7 mouse cellular contexts compared by ENCODE assay signal in genomic region chr19:32343937-32344737, GRCm38 (mm10). TPM values are rescaled to one million over a fixed set of nuclear protein-coding genes. Genes with fewer than 3 reads are reported as not detected.
DNase-seq lines count a peak whose midpoint lies in the region; ATAC-seq and TF ChIP-seq lines count a peak whose summit lies in the region.

No protein-coding gene starts in this region.

- WGBS in embryonic facial prominence, embryonic 14.5 days: 23% methylated on average over 17 of the region's 17 CpGs
- 14% methylated on average over 17 of the region's 17 CpGs for WGBS in intestine, embryonic 14.5 days
- 6% methylated on average over 17 of the region's 17 CpGs for WGBS in neural tube, embryonic 14.5 days

- no peaks in the 10 kb centered on the region for H3K9me3 ChIP-seq in embryonic facial prominence, embryonic 14.5 days (ENCODE audit: control insufficient read depth, low read length)
- no peaks in the 10 kb centered on the region for H3K9me3 ChIP-seq in intestine, embryonic 14.5 days (ENCODE audit: control insufficient read depth, low read length)
- no peaks in the 10 kb centered on the region for H3K9me3 ChIP-seq in neural tube, embryonic 14.5 days (ENCODE audit: control insufficient read depth, low read length)

- 0 out of 2 replicates have a peak overlapping the region, but pooled peaks have one; percentile 15 for H3K9ac ChIP-seq in embryonic facial prominence, embryonic 14.5 days (ENCODE audit: low read depth, low read length)
- H3K9ac ChIP-seq in intestine, embryonic 14.5 days (ENCODE audit: low read length): peak overlapping the region; percentile 1; the same call in 1 of the 2 replicates
- no peak overlapping the region for H3K9ac ChIP-seq in neural tube, embryonic 14.5 days (replicated peaks; ENCODE audit: low read depth, low read length)

- H3K27me3 ChIP-seq in embryonic facial prominence, embryonic 14.5 days (replicated peaks; ENCODE audit: control insufficient read depth, insufficient read depth, low read length): no peaks in the 10 kb centered on the region
- no peaks in the 10 kb centered on the region for H3K27me3 ChIP-seq in intestine, embryonic 14.5 days (replicated peaks; ENCODE audit: control insufficient read depth, insufficient read depth, low read length)
- no peaks in the 10 kb centered on the region for H3K27me3 ChIP-seq in neural tube, embryonic 14.5 days (ENCODE audit: control insufficient read depth, insufficient read depth, low read length)

- 0 out of 2 replicates have a peak overlapping the region, but pooled peaks have one; percentile 11 for H3K27ac ChIP-seq in left cerebral cortex, adult 2 months
- 0 out of 2 replicates have a peak overlapping the region, but pooled peaks have one; percentile 7 for H3K27ac ChIP-seq in embryonic facial prominence, embryonic 14.5 days (replicated peaks; ENCODE audit: low read depth, low read length)
- H3K27ac ChIP-seq in intestine, embryonic 14.5 days (ENCODE audit: low read depth): peak overlapping the region; percentile 57
- H3K27ac ChIP-seq in neural tube, embryonic 14.5 days (ENCODE audit: low read depth, low read length): no peak overlapping the region

- no peaks in the 10 kb centered on the region for H3K36me3 ChIP-seq in embryonic facial prominence, embryonic 14.5 days (ENCODE audit: control insufficient read depth, insufficient read depth, low read length)
- no peaks in the 10 kb centered on the region for H3K36me3 ChIP-seq in intestine, embryonic 14.5 days (ENCODE audit: control insufficient read depth, insufficient read depth, low read length)
- H3K36me3 ChIP-seq in neural tube, embryonic 14.5 days (ENCODE audit: control insufficient read depth, insufficient read depth, low read length): no peaks in the 10 kb centered on the region

- peak overlapping the region; percentile 30 for H3K4me2 ChIP-seq in embryonic facial prominence, embryonic 14.5 days (ENCODE audit: low read depth, low read length)
- H3K4me2 ChIP-seq in intestine, embryonic 14.5 days (ENCODE audit: low read length): peak overlapping the region; percentile 42
- peak overlapping the region; percentile 46 for H3K4me2 ChIP-seq in neural tube, embryonic 14.5 days (ENCODE audit: low read depth, low read length)

- peak in 1 of 2 experiments; percentile 28 for DNase-seq in left cerebral cortex, adult 2 months (ENCODE audit: extremely low spot score in 1 of 2, low spot score in 2 of 2)
- no peak for DNase-seq in left cerebral cortex, adult 8-10 months (ENCODE audit: low spot score in 2 of 2)
- DNase-seq in embryonic facial prominence, embryonic 14.5 days (ENCODE audit: low spot score): no peak
- DNase-seq in intestine, embryonic 14.5 days (ENCODE audit: low spot score): no peak
- DNase-seq in frontal cortex, postnatal 25 days (ENCODE audit: low spot score in 2 of 2): no peak
- DNase-seq in adrenal gland, postnatal 4 days (ENCODE audit: low spot score in 2 of 2): no peak

- no peak for TF ChIP-seq CTCF in left cerebral cortex, adult 2 months (IDR thresholded peaks at IDR 0.05)

- no peak overlapping the region; the same call in 1 of the 2 replicates for H3K4me3 ChIP-seq in left cerebral cortex, adult 2 months
- H3K4me3 ChIP-seq in embryonic facial prominence, embryonic 14.5 days (ENCODE audit: low read depth, low read length): no peak overlapping the region
- peak overlapping the region; percentile 12; the same call in 1 of the 2 replicates for H3K4me3 ChIP-seq in intestine, embryonic 14.5 days (ENCODE audit: low read depth, low read length)
- H3K4me3 ChIP-seq in neural tube, embryonic 14.5 days (ENCODE audit: low read depth, low read length): 0 out of 2 replicates have a peak overlapping the region, but pooled peaks have one; percentile 1

- H3K4me1 ChIP-seq in embryonic facial prominence, embryonic 14.5 days (ENCODE audit: control insufficient read depth, insufficient read depth, low read length): peaks cover 58% of the 10 kb centered on the region
- H3K4me1 ChIP-seq in intestine, embryonic 14.5 days (replicated peaks; ENCODE audit: control insufficient read depth, insufficient read depth, low read length): peaks cover 51% of the 10 kb centered on the region
- H3K4me1 ChIP-seq in neural tube, embryonic 14.5 days (ENCODE audit: control insufficient read depth, insufficient read depth, low read length): peaks cover 12% of the 10 kb centered on the region

- no peak; the same call in 1 of the 2 replicates for ATAC-seq in embryonic facial prominence, embryonic 14.5 days (ENCODE audit: low read depth)
- no peak for ATAC-seq in intestine, embryonic 14.5 days (replicated peaks; ENCODE audit: low FRiP score, low TSS enrichment, low read depth)
- no peak for ATAC-seq in neural tube, embryonic 14.5 days (ENCODE audit: low read depth)

- intact Hi-C loops in left cerebral cortex, adult 2 months (cut with DNase I): loop anchor here (2.0 kb wide), 1 partner anchor 45 kb away; the partner anchor contains the start of gene Sgms1

RNA-seq across cellular contexts. Expression of gene Sgms1, which starts 45.4 kb away (rescaled TPM):
- total RNA-seq in left cerebral cortex, adult 2 months (2021): 10 to 100 TPM; 58.8 to 59.5 TPM
- total RNA-seq in left cerebral cortex, adult 8-10 months (2022): 10 to 100 TPM; 47.5 to 60.8 (median 52.4) TPM
- polyA plus RNA-seq in embryonic facial prominence, embryonic 14.5 days (2014; fragmentation: Nextera tagmentation; extraction: Ambion mirVana): 29.7 and 31.3 TPM in 2 replicates
- polyA plus RNA-seq in intestine, embryonic 14.5 days (2014; fragmentation: Nextera tagmentation; extraction: Ambion mirVana): 37.5 and 38.2 TPM in 2 replicates
- polyA plus RNA-seq in neural tube, embryonic 14.5 days (2014; fragmentation: Nextera tagmentation; extraction: Ambion mirVana): 19.2 and 24.9 TPM in 2 replicates
- total RNA-seq in adrenal gland, postnatal 4 days (2021): 10 to 100 TPM; 69.3 to 78.5 TPM

Comparison
In these comparisons a context has a peak if more than half of its experiments do, and no peak if none do; other contexts are left out.
1. H3K4me3 ChIP-seq: peak in intestine, embryonic 14.5 days (single experiment) and neural tube, embryonic 14.5 days (single experiment); none in left cerebral cortex, adult 2 months (single experiment) and embryonic facial prominence, embryonic 14.5 days (single experiment).
2. Peak in every context shown above with its lines, with median percentiles within 50 percentile points of each other: H3K4me2 ChIP-seq.